Mouse (Mus musculus) limb, embryonic 12.5 days (tissue): ENCODE results near the gene Gpatch8. TPM values are rescaled to one million over a fixed set of nuclear protein-coding genes. Genes with fewer than 3 reads are reported as not detected.

Experiments used
- ATAC-seq: fragments of 200-750 bp; cut with Nextera tagmentation; 2 replicates; pipeline ENCODE4 v1.8.0; 2017; ENCODE audit warnings: low read depth, moderate TSS enrichment; ENCODE audit not compliant: insufficient number of reproducible peaks, insufficient read depth, low FRiP score, low TSS enrichment
- H3K27ac ChIP-seq: fragments of 300-500 bp; sonication (generic); 2 replicates; pipeline ENCODE4 v1.5.1; 2016; ENCODE audit warnings: mild to moderate bottlenecking, moderate library complexity
- H3K27me3 ChIP-seq: fragments of 300-500 bp; sonication (generic); 2 replicates; pipeline ENCODE4 v1.6.1; 2016; ENCODE audit warnings: mild to moderate bottlenecking, moderate library complexity
- H3K36me3 ChIP-seq: fragments of 300-500 bp; sonication (generic); 2 replicates; pipeline ENCODE4 v1.6.1; 2016; ENCODE audit warnings: mild to moderate bottlenecking, moderate library complexity
- H3K4me1 ChIP-seq: fragments of 300-500 bp; sonication (generic); replicated peaks from 2 replicates; pipeline ENCODE4 v1.6.1; 2016
- H3K4me2 ChIP-seq: fragments of 300-500 bp; sonication (generic); 2 replicates; pipeline ENCODE4 v1.6.1; 2016; ENCODE audit warnings: mild to moderate bottlenecking, moderate library complexity
- H3K4me3 ChIP-seq: fragments of 300-500 bp; sonication (generic); replicated peaks from 2 replicates; pipeline ENCODE4 v1.5.1; 2016; ENCODE audit warnings: mild to moderate bottlenecking
- H3K9ac ChIP-seq: fragments of 300-500 bp; sonication (generic); replicated peaks from 2 replicates; pipeline ENCODE4 v1.6.1; 2016; ENCODE audit warnings: mild to moderate bottlenecking, moderate library complexity
- H3K9me3 ChIP-seq: fragments of 300-500 bp; sonication (generic); 2 replicates; pipeline ENCODE4 v1.6.1; 2016; ENCODE audit warnings: mild to moderate bottlenecking, moderate library complexity
- WGBS: fragments of 180-500 bp; shearing (Covaris S2); methylation state at CpG from one replicate; pipeline ENCODE4 v1.1.7; 2016; 5-methylcytosine and 5-hydroxymethylcytosine counted together
- polyA plus RNA-seq: library from polyadenylated mRNA; unstranded; fragments of >200 nt; fragmentation: Nextera tagmentation; extraction: Ambion mirVana; gene quantifications from 2 replicates; pipeline ENCODE4 v1.2.1, GENCODE M21; 2016

Gpatch8 gene
- polyA plus RNA-seq, 1 experiment from 2014 or later = 77.6 TPM

- Histone ChIP-seq H3K36me3 (peaks cover 82% of the 10 kb centered on the region), H3K4me1 (no peaks in the 10 kb centered on the region), H3K27ac (no peak overlapping the region), H3K9ac (no peak overlapping the region), H3K4me2 (no peak overlapping the region), H3K27me3 (no peaks in the 10 kb centered on the region), H3K9me3 (no peaks in the 10 kb centered on the region), H3K4me3 (no peak overlapping the region)
- WGBS = 96% methylated on average over 5 of the region's 5 CpGs
- no peak for ATAC-seq
Observed at GRCm38 (mm10) chr11:102495742-102496141, 60.5 kb downstream of the Gpatch8 start.

DNA sequence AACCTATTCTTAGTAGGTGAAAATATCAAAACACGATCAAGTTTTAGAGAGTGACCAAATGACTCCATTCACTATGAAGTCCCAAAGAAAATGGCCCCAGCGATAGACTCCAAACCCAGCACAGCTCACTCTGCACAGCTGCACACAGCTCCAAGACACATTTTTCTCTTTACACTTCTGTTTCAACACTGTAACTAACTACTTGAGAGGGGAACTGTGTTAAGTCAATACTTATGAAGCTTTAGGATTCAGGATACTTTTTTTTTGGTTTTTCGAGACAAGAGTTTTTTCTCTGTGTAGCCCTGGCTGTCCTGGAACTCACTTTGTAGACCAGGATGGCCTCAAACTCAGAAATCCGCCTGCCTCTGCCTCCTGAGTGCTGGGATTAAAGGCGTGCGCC, 61.1 kb downstream of the Gpatch8 start:
- no peak for ATAC-seq
- Histone ChIP-seq H3K27me3 (no peaks in the 10 kb centered on the region), H3K27ac (no peak overlapping the region), H3K4me3 (no peak overlapping the region), H3K36me3 (peaks cover 75% of the 10 kb centered on the region), H3K9me3 (no peaks in the 10 kb centered on the region), H3K4me2 (no peak overlapping the region), H3K4me1 (no peaks in the 10 kb centered on the region), H3K9ac (no peak overlapping the region)
- 95% methylated on average over 6 of the region's 6 CpGs for WGBS

- H3K27me3 ChIP-seq = no peaks in the 10 kb centered on the region
- WGBS = 84% methylated on average over 7 of the region's 7 CpGs
Observed at GRCm38 (mm10) chr11:102494063-102494650, 62.0 kb downstream of the Gpatch8 start.

DNA sequence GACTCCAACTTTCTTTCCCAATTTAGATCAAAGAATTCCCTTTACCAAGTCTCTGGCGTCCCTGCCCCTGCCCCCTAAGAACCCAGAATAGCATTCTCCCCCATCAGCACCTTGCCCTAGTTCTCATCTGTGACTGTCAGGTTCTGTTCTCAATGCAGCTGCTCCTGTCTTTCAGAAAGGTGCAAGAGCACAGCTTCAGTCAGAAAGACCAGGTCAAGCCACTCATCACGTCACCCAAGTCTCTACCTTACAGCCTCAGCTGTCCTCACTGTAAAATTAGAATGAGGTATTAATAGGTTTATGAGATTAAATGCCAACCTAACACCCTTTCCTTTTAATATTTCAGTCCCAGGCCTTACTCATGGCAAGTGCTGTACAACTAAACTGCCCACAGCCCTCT, 63.0 kb downstream of the Gpatch8 start:
- no peaks in the 10 kb centered on the region for H3K4me1 ChIP-seq
- H3K4me2 ChIP-seq = no peak overlapping the region
- H3K27me3 ChIP-seq = no peaks in the 10 kb centered on the region
- no peak overlapping the region for H3K9ac ChIP-seq
- no peak overlapping the region for H3K4me3 ChIP-seq
- no peak for ATAC-seq
- no peaks in the 10 kb centered on the region for H3K9me3 ChIP-seq
- H3K36me3 ChIP-seq = peaks cover 57% of the 10 kb centered on the region
- no peak overlapping the region for H3K27ac ChIP-seq
- 82% methylated on average over 2 of the region's 2 CpGs for WGBS

More at GRCm38 (mm10) chr11:102494063-102494650, 62.0 kb downstream of the Gpatch8 start:
- no peak for ATAC-seq
- Histone ChIP-seq H3K4me2 (no peak overlapping the region), H3K4me3 (no peak overlapping the region), H3K9ac (no peak overlapping the region), H3K36me3 (peaks cover 66% of the 10 kb centered on the region), H3K27ac (no peak overlapping the region), H3K4me1 (no peaks in the 10 kb centered on the region), H3K9me3 (no peaks in the 10 kb centered on the region)

- Histone ChIP-seq H3K4me2 (no peak overlapping the region), H3K4me1 (no peaks in the 10 kb centered on the region), H3K9ac (no peak overlapping the region), H3K27ac (no peak overlapping the region), H3K27me3 (no peaks in the 10 kb centered on the region), H3K36me3 (peaks cover 54% of the 10 kb centered on the region), H3K4me3 (no peak overlapping the region), H3K9me3 (no peaks in the 10 kb centered on the region)
- no peak for ATAC-seq
- 86% methylated on average over 2 of the region's 2 CpGs for WGBS
Observed at GRCm38 (mm10) chr11:102487901-102488300, 68.3 kb downstream of the Gpatch8 start.

- H3K27ac ChIP-seq = no peak overlapping the region
- H3K4me1 ChIP-seq = no peaks in the 10 kb centered on the region
- H3K4me2 ChIP-seq = no peak overlapping the region
- H3K36me3 ChIP-seq = peaks cover 55% of the 10 kb centered on the region
- 72% methylated on average over 11 of the region's 11 CpGs for WGBS
- H3K9me3 ChIP-seq = no peaks in the 10 kb centered on the region
- no peaks in the 10 kb centered on the region for H3K27me3 ChIP-seq
- ATAC-seq = no peak
- H3K4me3 ChIP-seq = no peak overlapping the region
- no peak overlapping the region for H3K9ac ChIP-seq
Observed at GRCm38 (mm10) chr11:102486733-102487386, 69.3 kb downstream of the Gpatch8 start.

DNA sequence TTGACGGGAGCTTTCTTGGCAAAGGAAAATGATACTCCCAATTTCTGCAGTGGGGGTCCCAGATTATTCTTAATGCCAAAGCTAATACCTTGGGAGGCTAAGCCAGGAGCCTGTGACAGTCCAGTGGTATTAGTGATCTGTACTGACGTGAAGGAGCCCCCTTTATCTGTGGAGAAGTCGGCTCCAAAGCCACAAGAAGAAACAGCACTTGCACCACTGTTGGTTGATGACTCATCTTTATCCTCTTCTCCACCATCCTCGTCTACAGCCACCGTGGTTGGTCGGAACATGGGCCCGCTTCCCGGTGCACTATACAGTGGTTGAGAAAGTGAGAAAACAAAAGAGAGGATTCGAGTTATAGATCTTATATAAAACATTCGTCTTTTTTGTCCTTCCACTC, 74.4 kb downstream of the Gpatch8 start:
- Histone ChIP-seq H3K27ac (no peak overlapping the region), H3K4me1 (no peaks in the 10 kb centered on the region), H3K9me3 (no peaks in the 10 kb centered on the region), H3K9ac (no peak overlapping the region), H3K4me3 (no peak overlapping the region), H3K4me2 (no peak overlapping the region), H3K27me3 (no peaks in the 10 kb centered on the region), H3K36me3 (peaks cover 91% of the 10 kb centered on the region)
- ATAC-seq = no peak
- WGBS = 91% methylated on average over 10 of the region's 10 CpGs

GRCm38 (mm10) chr11:102480897-102481296, 75.3 kb downstream of the Gpatch8 start:
- peaks cover 84% of the 10 kb centered on the region for H3K36me3 ChIP-seq
- H3K27ac ChIP-seq = no peak overlapping the region
- no peak overlapping the region for H3K4me2 ChIP-seq
- H3K27me3 ChIP-seq = no peaks in the 10 kb centered on the region
- H3K9me3 ChIP-seq = no peaks in the 10 kb centered on the region
- no peaks in the 10 kb centered on the region for H3K4me1 ChIP-seq
- H3K9ac ChIP-seq = no peak overlapping the region
- H3K4me3 ChIP-seq = no peak overlapping the region
- WGBS = 88% methylated on average over 4 of the region's 4 CpGs
- ATAC-seq = no peak

DNA sequence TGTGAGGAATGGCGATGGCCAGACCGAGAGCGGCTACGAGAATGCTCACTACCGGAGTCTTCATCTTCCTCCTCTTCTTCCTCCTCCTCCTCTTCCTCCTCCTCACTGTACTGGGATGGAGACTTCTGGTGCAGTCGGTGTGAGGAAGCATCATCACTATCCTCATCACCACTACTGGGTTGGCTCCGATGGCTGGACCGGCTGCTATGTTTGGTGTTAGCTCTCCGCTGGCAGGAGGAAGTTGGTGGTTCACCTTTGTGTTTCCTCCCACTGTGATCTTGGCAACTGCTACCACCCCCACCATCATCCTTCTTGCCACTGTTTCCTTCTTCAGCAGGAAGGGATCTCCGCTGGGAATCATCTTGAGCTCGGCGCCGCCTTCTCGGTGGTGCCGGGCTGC, 76.1 kb downstream of the Gpatch8 start:
- WGBS = 95% methylated on average over 15 of the region's 15 CpGs
- no peak overlapping the region for H3K4me3 ChIP-seq

DNA sequence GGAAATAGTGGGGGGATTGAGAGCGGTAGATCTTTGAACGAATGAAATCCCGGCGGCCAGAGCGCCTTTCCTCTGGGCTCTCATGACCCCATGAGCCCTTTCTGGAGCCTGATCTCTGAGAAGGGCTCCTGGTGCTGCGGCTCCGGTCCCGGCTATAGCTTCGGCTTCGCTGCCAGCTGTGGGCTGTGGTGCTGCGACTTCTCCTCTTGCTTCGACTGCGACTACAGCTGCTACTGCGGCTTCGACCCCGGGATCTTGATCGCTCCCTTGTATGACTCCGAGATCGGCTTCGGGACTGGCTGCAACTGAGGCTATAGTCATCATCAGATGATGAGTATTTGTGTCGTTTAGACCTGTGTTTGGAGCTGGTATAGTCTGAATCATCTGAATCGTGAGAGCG, 76.6 kb downstream of the Gpatch8 start:
- Histone ChIP-seq H3K4me3 (no peak overlapping the region), H3K27ac (no peak overlapping the region), H3K9ac (no peak overlapping the region), H3K9me3 (no peaks in the 10 kb centered on the region), H3K4me1 (no peaks in the 10 kb centered on the region), H3K27me3 (no peaks in the 10 kb centered on the region), H3K36me3 (peaks cover 82% of the 10 kb centered on the region), H3K4me2 (no peak overlapping the region)
- no peak for ATAC-seq
- 95% methylated on average over 23 of the region's 23 CpGs for WGBS

More for the DNA sequence above, 76.1 kb downstream of the Gpatch8 start:
- no peak for ATAC-seq
- Histone ChIP-seq H3K27me3 (no peaks in the 10 kb centered on the region), H3K9me3 (no peaks in the 10 kb centered on the region), H3K27ac (no peak overlapping the region), H3K9ac (no peak overlapping the region), H3K4me1 (no peaks in the 10 kb centered on the region), H3K4me2 (no peak overlapping the region), H3K36me3 (peaks cover 82% of the 10 kb centered on the region)

GRCm38 (mm10) chr11:102478671-102479070, 77.5 kb downstream of the Gpatch8 start:
- H3K27me3 ChIP-seq = no peaks in the 10 kb centered on the region
- ATAC-seq = no peak
- no peak overlapping the region for H3K4me2 ChIP-seq
- H3K9ac ChIP-seq = no peak overlapping the region
- H3K9me3 ChIP-seq = no peaks in the 10 kb centered on the region
- no peak overlapping the region for H3K27ac ChIP-seq
- 90% methylated on average over 3 of the region's 3 CpGs for WGBS
- H3K4me1 ChIP-seq = no peaks in the 10 kb centered on the region
- H3K36me3 ChIP-seq = peaks cover 82% of the 10 kb centered on the region
- H3K4me3 ChIP-seq = no peak overlapping the region

DNA sequence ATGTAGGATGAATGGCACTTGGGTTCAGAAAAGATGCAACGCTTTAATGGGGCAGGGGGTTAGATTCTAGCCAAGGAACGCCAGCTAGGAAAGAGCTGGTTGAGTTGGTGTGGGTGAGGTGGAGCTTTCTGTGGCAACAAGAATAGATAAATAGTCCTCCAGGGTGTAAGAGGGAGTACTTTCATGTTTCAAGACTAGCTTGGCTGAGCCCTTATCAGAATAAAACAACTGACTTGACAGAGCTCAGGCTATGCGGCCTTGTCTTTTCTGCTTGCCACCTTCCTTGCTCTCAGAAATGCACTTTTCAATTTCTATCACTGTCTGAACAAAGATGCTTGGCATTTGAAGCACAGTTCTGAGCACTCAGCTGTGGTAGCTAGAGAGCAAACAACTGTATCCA, 81.2 kb downstream of the Gpatch8 start:
- Histone ChIP-seq H3K4me1 (no peaks in the 10 kb centered on the region), H3K9ac (no peak overlapping the region), H3K27me3 (no peaks in the 10 kb centered on the region), H3K9me3 (no peaks in the 10 kb centered on the region), H3K4me2 (no peak overlapping the region), H3K36me3 (peaks cover 48% of the 10 kb centered on the region), H3K4me3 (no peak overlapping the region), H3K27ac (no peak overlapping the region)
- no peak for ATAC-seq
- 98% methylated on average over 3 of the region's 3 CpGs for WGBS
